Mouse (Mus musculus): ENCODE data around the gene Tmem108.

DNA sequence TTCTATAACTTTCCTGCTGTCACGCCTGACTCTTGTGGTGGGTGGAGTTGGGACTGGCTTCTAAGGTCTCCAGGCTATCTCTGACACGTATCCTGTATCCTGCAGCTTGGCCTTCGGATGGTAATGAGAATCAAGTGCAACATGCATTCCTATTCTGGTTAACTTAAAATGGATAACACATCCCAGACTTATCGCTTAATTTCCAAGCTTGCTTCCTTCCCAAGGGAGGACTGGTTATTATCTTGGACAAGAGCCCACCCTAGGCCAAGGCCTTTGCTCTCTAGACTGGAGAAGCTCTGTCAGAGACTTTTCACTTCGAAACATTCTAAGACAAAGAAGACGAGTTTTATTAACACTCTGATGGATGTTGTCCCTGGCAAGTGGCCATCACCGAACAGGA is 71.9 kb downstream of the Tmem108 start:
- TF ChIP-seq POLR2A (IDR thresholded peaks at IDR 0.05; ENCODE audit: borderline replicate concordance, extremely low read depth, insufficient read depth, insufficient read length, poor library complexity, severe bottlenecking) (no peak), CTCF (IDR thresholded peaks at IDR 0.05; ENCODE audit: borderline replicate concordance, extremely low read depth, insufficient read depth, insufficient read length) (no peak)

Measured in brain, embryonic 14.5 days (tissue).